Mouse (Mus musculus): ENCODE data around the gene Ostm1. TPM values are rescaled to one million over a fixed set of nuclear protein-coding genes. Genes with fewer than 3 reads are reported as not detected.
A peak's percentile ranks its signal among the peaks of the same experiment; 100 is the strongest.

Ostm1 gene
- total RNA-seq, 2 experiments from 2014 or later, result 55.7 to 57.0 TPM

GRCm38 (mm10) chr10:42583902-42584435 is 347 bp downstream of the Ostm1 start:
- peak in 1 of 2 experiments; percentile 41 for DNase-seq

GRCm38 (mm10) chr10:42584436-42584983 is 888 bp downstream of the Ostm1 start:
- no peak for DNase-seq

- no peak for DNase-seq
Observed at GRCm38 (mm10) chr10:42585156-42585555, 1.5 kb downstream of the Ostm1 start.

GRCm38 (mm10) chr10:42585596-42586305 is 2.1 kb downstream of the Ostm1 start:
- no peak for DNase-seq

GRCm38 (mm10) chr10:42587961-42588750 is 4.5 kb downstream of the Ostm1 start:
- no peak for DNase-seq

GRCm38 (mm10) chr10:42589505-42589904 is 5.9 kb downstream of the Ostm1 start:
- DNase-seq, result no peak

- no peak for DNase-seq
Observed at GRCm38 (mm10) chr10:42590261-42591184, 6.9 kb downstream of the Ostm1 start.

GRCm38 (mm10) chr10:42591185-42591992 is 7.8 kb downstream of the Ostm1 start:
- DNase-seq, result no peak

GRCm38 (mm10) chr10:42591993-42592686 is 8.5 kb downstream of the Ostm1 start:
- no peak for DNase-seq

GRCm38 (mm10) chr10:42593201-42593600 is 9.6 kb downstream of the Ostm1 start:
- DNase-seq, result no peak

GRCm38 (mm10) chr10:42598615-42599014 is 15.0 kb downstream of the Ostm1 start:
- DNase-seq, result no peak

- no peak for DNase-seq
Observed at GRCm38 (mm10) chr10:42601556-42601955, 17.9 kb downstream of the Ostm1 start.

- no peak for DNase-seq
Observed at GRCm38 (mm10) chr10:42604874-42605273, 21.3 kb downstream of the Ostm1 start.

GRCm38 (mm10) chr10:42606757-42607156 is 23.1 kb downstream of the Ostm1 start:
- no peak for DNase-seq

GRCm38 (mm10) chr10:42613075-42613474 is 29.5 kb downstream of the Ostm1 start:
- no peak for DNase-seq

GRCm38 (mm10) chr10:42613639-42614381 is 30.2 kb downstream of the Ostm1 start:
- DNase-seq, result no peak

GRCm38 (mm10) chr10:42614766-42615165 is 31.1 kb downstream of the Ostm1 start:
- DNase-seq, result no peak

GRCm38 (mm10) chr10:42618291-42618690 is 34.7 kb downstream of the Ostm1 start:
- no peak for DNase-seq

GRCm38 (mm10) chr10:42625907-42626306 is 42.3 kb downstream of the Ostm1 start:
- DNase-seq, result no peak

Data from layer of hippocampus, postnatal 36 days (tissue).